Mouse (Mus musculus): ENCODE results near the gene Tsga13. TPM values are rescaled to one million over a fixed set of nuclear protein-coding genes. Genes with fewer than 3 reads are reported as not detected.

The Tsga13 gene
- polyA plus RNA-seq, 1 experiment: not detected

DNA sequence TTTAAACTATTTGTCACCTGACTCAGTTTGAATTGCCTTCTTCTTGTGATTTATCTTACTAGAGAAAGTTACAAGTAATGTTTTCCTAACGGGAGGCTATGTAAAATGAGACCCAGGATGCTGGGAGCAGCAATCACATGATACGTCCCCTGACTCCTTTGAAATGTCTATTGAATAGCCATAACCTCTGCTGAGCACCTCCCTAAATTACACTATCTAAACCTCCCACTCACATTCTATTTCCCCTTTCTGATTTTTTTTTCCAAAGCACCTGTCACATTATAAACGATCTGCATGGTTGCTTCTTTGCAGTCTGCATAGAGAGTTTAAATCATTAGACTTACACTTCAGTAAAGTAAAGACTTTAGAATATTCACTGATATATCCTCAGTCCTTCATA, 11.3 kb downstream of the Tsga13 start:
- TF ChIP-seq FLI1 (IDR thresholded peaks at IDR 0.05; ENCODE audit: low read length) (no peak), GATA1 (IDR thresholded peaks at IDR 0.05; ENCODE audit: borderline replicate concordance, low read length) (no peak)
- peaks cover 24% of the 10 kb centered on the region for H3K27me3 ChIP-seq (replicated peaks)
- H3K36me3 ChIP-seq (replicated peaks; ENCODE audit: low read length): no peaks in the 10 kb centered on the region
- H3K9me3 ChIP-seq: no peaks in the 10 kb centered on the region; the same call in 1 of the 2 replicates
- no peaks in the 10 kb centered on the region for H3K4me1 ChIP-seq
- H3K4me3 ChIP-seq (replicated peaks): no peak overlapping the region

DNA sequence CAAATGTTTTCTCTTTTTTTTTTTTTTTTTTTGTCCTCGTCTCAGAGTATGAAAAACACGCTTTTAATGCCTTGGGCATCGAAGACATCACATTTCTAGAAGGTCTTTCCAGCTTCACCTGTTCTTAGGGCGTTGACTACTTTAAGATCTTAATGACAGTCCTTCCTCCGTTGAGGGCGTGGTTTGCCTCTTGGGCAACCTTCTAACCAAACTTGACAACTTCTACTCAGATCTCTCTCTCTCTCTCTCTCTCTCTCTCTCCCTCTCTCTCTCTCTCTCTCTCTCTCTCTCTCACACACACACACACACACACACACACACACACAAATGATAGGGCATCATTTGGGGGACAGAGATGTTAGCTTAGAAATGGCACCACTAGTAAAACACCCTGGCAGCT, 17.9 kb downstream of the Tsga13 start:
- Histone ChIP-seq H3K9me3 (no peaks in the 10 kb centered on the region; the same call in 1 of the 2 replicates), H3K4me3 (replicated peaks) (no peak overlapping the region), H3K27me3 (replicated peaks) (no peaks in the 10 kb centered on the region), H3K4me1 (peaks cover 23% of the 10 kb centered on the region), H3K36me3 (replicated peaks; ENCODE audit: low read length) (peaks cover 14% of the 10 kb centered on the region)
- TF ChIP-seq GATA1 (IDR thresholded peaks at IDR 0.05; ENCODE audit: borderline replicate concordance, low read length) (no peak), FLI1 (IDR thresholded peaks at IDR 0.05; ENCODE audit: low read length) (no peak)

DNA sequence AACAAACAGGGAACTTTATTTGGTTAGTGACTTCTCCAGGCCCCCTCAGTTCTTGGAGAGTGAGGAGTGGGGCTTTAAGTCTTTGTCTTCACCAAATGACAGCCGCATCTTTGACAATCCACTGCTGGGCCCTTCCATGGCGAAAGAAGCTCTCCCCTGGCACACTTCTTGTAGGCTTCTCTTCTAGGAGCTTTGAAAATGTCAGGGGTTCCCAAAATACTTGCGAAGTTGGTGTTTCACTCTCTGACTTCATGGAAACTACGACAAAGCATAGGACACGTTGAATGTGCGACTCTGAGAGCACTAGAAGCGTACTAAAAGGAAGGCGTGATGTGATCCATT, 18.4 kb downstream of the Tsga13 start:
- Histone ChIP-seq H3K4me1 (peaks cover 26% of the 10 kb centered on the region), H3K27me3 (replicated peaks) (no peaks in the 10 kb centered on the region), H3K4me3 (replicated peaks) (peak overlapping the region; percentile 96), H3K9me3 (no peaks in the 10 kb centered on the region; the same call in 1 of the 2 replicates), H3K36me3 (replicated peaks; ENCODE audit: low read length) (peaks cover 19% of the 10 kb centered on the region)
- TF ChIP-seq FLI1 (IDR thresholded peaks at IDR 0.05; ENCODE audit: low read length) (no peak), GATA1 (IDR thresholded peaks at IDR 0.05; ENCODE audit: borderline replicate concordance, low read length) (no peak)

DNA sequence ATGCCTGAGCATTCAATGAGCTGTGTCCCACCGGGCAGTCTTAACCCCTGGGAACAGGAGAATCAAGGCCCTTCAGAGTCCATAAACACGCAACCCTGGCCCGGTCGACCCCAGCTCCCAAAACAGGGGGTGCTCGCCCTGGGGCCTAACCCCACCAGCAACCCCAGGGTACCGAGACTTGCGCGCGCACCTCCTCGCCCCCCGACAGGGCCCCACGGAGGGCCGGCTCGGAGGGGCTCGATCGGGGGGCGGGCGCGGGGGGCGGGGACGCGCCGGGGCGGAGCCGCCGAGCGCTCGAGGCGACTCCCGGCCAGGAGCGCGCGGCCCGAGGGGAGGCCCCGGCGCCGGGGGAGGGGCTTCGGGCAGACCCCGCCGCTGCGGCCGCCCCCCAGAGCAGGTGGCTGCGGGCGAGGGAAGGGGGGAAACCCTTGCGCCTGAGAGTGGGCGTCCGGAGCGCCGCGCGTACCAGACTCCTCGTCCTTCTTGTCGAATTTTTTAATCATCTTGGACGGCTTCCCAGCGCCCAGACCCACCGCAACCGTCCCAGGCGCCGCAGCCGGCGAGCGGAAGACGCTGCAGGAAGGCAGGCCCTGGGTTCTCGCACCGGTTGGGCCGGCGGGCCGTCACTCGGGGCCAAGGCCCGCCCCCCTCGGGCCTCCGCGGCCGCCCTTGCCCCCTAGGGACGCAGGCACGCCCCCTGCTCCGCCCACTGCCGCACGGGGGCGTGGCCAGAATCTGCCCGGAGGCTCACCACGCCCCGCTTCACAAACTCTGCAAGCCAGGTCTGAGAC, 19.0 kb downstream of the Tsga13 start, which contains the start of gene Copg2:
TSS of gene Copg2 (minus strand) at position 600 of the 791 bp plus-strand sequence.
- H3K9me3 ChIP-seq: no peaks in the 10 kb centered on the region; the same call in 1 of the 2 replicates
- peaks cover 26% of the 10 kb centered on the region for H3K4me1 ChIP-seq
- H3K36me3 ChIP-seq (replicated peaks; ENCODE audit: low read length): peaks cover 23% of the 10 kb centered on the region
- TF ChIP-seq FLI1 (IDR thresholded peaks at IDR 0.05; ENCODE audit: low read length) (no peak), GATA1 (IDR thresholded peaks at IDR 0.05; ENCODE audit: borderline replicate concordance, low read length) (no peak)
- no peaks in the 10 kb centered on the region for H3K27me3 ChIP-seq (replicated peaks)
- H3K4me3 ChIP-seq (replicated peaks): peak within 1 kb of the TSS; percentile 96

DNA sequence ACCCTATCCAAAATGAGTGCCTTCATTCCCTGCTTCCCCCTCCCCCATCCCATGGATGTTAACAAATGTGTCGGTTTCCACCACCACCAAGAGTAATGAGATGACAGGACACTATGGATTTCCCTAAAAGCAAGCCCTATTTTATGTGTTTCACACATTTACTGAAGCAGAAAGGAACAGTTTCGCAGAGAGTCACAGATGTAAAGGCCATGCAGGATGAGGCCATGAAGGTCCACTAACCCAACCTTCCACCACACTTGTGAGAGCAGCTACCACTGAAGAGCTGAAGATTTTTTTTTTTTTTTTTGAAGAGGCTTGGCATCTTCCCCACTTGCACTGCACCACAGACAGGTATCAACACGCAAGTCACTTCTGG, 19.6 kb downstream of the Tsga13 start:
- Histone ChIP-seq H3K4me1 (peaks cover 26% of the 10 kb centered on the region), H3K27me3 (replicated peaks) (no peaks in the 10 kb centered on the region), H3K36me3 (replicated peaks; ENCODE audit: low read length) (peaks cover 28% of the 10 kb centered on the region), H3K4me3 (replicated peaks) (peak overlapping the region; percentile 96), H3K9me3 (no peaks in the 10 kb centered on the region; the same call in 1 of the 2 replicates)
- no peak for TF ChIP-seq FLI1 (IDR thresholded peaks at IDR 0.05; ENCODE audit: low read length)
- TF ChIP-seq GATA1 (IDR thresholded peaks at IDR 0.05; ENCODE audit: borderline replicate concordance, low read length): no peak

DNA sequence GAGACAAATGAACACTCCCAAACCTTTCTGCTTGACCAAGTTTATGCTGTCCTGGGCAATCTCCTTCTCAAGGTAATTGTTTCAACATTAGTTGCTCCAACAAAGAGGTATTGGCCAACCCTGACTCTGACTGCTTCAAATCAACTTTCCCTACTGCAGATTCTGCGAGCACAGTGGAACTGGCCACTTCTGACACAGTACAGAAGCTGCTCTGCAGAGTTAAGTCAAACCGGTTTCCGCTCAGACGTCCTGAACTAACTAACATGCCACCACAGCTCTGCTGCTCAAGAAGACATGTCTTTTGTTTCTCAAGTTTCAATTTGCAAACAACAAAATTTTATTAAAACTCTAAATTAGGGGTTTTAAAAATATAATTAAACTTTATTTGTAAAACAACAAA, 22.3 kb downstream of the Tsga13 start:
- Histone ChIP-seq H3K9me3 (no peaks in the 10 kb centered on the region), H3K27me3 (replicated peaks) (no peaks in the 10 kb centered on the region), H3K4me1 (peaks cover 26% of the 10 kb centered on the region), H3K36me3 (replicated peaks; ENCODE audit: low read length) (peaks cover 52% of the 10 kb centered on the region), H3K4me3 (replicated peaks) (no peak overlapping the region)
- TF ChIP-seq FLI1 (IDR thresholded peaks at IDR 0.05; ENCODE audit: low read length) (no peak), GATA1 (IDR thresholded peaks at IDR 0.05; ENCODE audit: borderline replicate concordance, low read length) (no peak)

DNA sequence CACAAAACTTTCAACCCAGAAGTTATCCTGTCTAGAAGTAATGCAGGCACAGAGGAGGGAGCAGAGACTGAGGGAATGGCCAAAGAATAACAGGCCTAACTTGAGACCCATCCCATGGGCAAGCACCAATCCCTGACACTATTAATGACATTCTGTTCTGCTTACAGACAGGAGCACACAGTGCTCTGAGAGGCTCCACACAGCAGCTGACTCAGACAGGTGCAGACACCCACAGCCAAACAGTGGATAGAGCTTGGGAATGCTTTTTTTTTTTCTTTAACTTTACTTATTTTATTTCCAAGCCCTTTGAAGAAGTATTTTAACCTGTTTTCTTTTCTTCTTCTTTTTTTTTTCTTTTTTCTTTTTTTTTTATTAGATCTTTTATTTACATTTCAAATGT, 23.6 kb downstream of the Tsga13 start:
- peaks cover 19% of the 10 kb centered on the region for H3K4me1 ChIP-seq
- peaks cover 61% of the 10 kb centered on the region for H3K36me3 ChIP-seq (replicated peaks; ENCODE audit: low read length)
- H3K4me3 ChIP-seq (replicated peaks): no peak overlapping the region
- no peaks in the 10 kb centered on the region for H3K27me3 ChIP-seq (replicated peaks)
- TF ChIP-seq FLI1 (IDR thresholded peaks at IDR 0.05; ENCODE audit: low read length) (no peak), GATA1 (IDR thresholded peaks at IDR 0.05; ENCODE audit: borderline replicate concordance, low read length) (no peak)
- no peaks in the 10 kb centered on the region for H3K9me3 ChIP-seq

DNA sequence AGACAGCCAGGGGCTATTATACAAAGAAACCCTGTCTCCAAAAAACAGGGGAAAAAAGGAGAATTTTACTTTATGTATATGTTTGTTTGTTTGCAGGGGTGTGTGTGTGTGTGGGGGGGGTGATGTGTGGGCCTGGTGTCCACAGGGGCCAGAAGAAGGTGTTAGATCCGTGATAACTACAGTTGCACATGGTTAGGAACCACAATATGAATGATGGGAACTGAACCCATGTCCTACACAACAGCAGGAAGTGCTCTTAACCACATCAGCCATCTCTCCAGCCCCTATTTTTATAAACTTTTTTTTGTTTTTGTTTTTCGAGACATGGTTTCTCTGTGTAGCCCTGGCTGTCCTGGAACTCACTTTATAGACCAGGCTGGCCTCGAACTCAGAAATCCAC, 30.5 kb downstream of the Tsga13 start:
- no peak overlapping the region for H3K4me3 ChIP-seq (replicated peaks)
- H3K4me1 ChIP-seq: peaks cover 33% of the 10 kb centered on the region
- H3K27me3 ChIP-seq (replicated peaks): no peaks in the 10 kb centered on the region
- TF ChIP-seq GATA1 (IDR thresholded peaks at IDR 0.05; ENCODE audit: borderline replicate concordance, low read length) (no peak), FLI1 (IDR thresholded peaks at IDR 0.05; ENCODE audit: low read length) (no peak)
- no peaks in the 10 kb centered on the region for H3K9me3 ChIP-seq
- H3K36me3 ChIP-seq (replicated peaks; ENCODE audit: low read length): peaks cover 75% of the 10 kb centered on the region

DNA sequence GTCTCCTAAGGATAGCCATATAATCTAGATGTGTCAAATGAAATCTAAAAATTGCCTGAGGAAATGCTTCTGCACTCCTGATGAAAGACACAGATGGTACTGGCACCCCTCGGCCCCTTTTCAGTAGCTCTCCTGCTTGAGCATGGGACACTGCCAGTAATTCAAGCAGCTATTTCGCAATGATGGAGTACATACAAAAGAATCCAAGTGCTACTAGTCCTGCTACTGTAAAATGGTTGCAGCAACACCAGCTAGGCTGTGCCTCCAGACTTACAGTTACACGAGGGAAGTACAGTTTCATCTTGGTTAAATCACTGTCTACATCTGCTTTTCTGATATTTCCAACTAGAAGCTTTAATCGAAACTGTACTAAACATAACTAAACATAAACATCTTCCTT, 31.9 kb downstream of the Tsga13 start:
- Histone ChIP-seq H3K4me1 (peaks cover 36% of the 10 kb centered on the region), H3K36me3 (replicated peaks; ENCODE audit: low read length) (peaks cover 73% of the 10 kb centered on the region), H3K4me3 (replicated peaks) (no peak overlapping the region), H3K9me3 (no peaks in the 10 kb centered on the region), H3K27me3 (replicated peaks) (no peaks in the 10 kb centered on the region)
- no peak for TF ChIP-seq FLI1 (IDR thresholded peaks at IDR 0.05; ENCODE audit: low read length)
- no peak for TF ChIP-seq GATA1 (IDR thresholded peaks at IDR 0.05; ENCODE audit: borderline replicate concordance, low read length)

DNA sequence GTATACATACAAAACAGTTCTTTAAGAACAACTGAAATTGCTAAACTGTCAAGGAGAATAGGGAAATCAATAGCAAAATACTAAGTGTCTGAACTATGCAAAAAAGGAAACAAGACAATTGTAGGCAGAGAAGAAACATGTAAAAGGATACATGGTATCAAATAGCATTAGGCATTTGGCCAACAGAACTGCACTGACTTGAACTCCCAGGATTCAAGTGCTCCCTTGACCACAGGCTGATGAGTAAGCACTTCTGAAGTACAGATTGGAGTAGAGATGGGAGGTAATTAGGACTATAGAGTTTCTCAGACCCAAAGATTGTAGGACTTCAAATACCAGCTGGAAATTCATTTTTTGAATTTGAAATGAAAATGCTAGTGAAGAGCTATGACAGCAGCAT, 38.7 kb downstream of the Tsga13 start:
- Histone ChIP-seq H3K27me3 (replicated peaks) (no peaks in the 10 kb centered on the region), H3K9me3 (peaks cover 7% of the 10 kb centered on the region; the same call in 1 of the 2 replicates), H3K4me3 (replicated peaks) (no peak overlapping the region), H3K36me3 (replicated peaks; ENCODE audit: low read length) (peaks cover 88% of the 10 kb centered on the region), H3K4me1 (peaks cover 22% of the 10 kb centered on the region)
- TF ChIP-seq FLI1 (IDR thresholded peaks at IDR 0.05; ENCODE audit: low read length) (no peak), GATA1 (IDR thresholded peaks at IDR 0.05; ENCODE audit: borderline replicate concordance, low read length) (no peak)

Data from megakaryocyte, embryonic 14.5 days (primary cell).